ENCODE assay signal across 12 mouse cellular contexts in the genomic region with DNA sequence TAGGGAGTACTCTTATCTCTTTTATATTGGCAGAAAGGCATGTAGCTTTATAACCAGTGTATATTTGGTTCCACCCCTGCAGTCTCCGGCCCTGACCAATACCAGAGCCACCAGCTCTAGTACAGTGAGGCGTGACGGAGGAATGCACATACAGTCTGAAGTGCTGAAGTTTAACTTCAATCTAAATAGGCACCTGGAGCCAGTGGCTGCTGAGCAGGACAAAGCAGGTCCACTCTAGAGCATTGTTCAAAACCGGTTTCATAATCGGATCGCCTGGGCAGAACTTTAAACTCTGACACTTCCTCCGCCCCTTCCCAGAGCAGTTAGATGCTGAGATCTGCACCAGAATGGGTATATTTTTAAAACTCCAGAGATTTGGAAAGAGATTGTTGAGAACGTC. TPM values are rescaled to one million over a fixed set of nuclear protein-coding genes. Genes with fewer than 3 reads are reported as not detected.
DNase-seq lines count a peak whose midpoint lies in the region; ATAC-seq and TF ChIP-seq lines count a peak whose summit lies in the region.
"Had no signal": no experiment of that assay in that cellular context is flagged by ENCODE, and none has a peak within 500 bp of the region (broad histone marks: within the 10 kb centered on the region; RNA-seq: fewer than 3 reads in every experiment).

No protein-coding gene starts in this region.

- H3K9ac ChIP-seq in intestine, embryonic 15.5 days, result no peak overlapping the region
- no peak overlapping the region for H3K9ac ChIP-seq in kidney, embryonic 15.5 days
- H3K9ac ChIP-seq in liver, embryonic 14.5 days (replicated peaks), result no peak overlapping the region; the same call in 1 of the 2 replicates
- H3K9ac ChIP-seq: lung, embryonic 15.5 days had no signal

- H3K27ac ChIP-seq in layer of hippocampus, adult 2 months, result peak overlapping the region; percentile 29; the same call in 1 of the 2 replicates
- H3K27ac ChIP-seq in intestine, embryonic 15.5 days, result 0 out of 2 replicates have a peak overlapping the region, but pooled peaks have one; percentile 13
- H3K27ac ChIP-seq in kidney, embryonic 15.5 days, result peak overlapping the region; percentile 73
- H3K27ac ChIP-seq in liver, embryonic 14.5 days, result no peak overlapping the region
- H3K27ac ChIP-seq: heart, adult 2 months; lung, embryonic 15.5 days had no signal

- TF ChIP-seq CTCF in layer of hippocampus, adult 2 months (conservative IDR thresholded peaks at IDR 0.05), result no peak
- TF ChIP-seq CTCF in liver, embryonic 14.5 days (IDR thresholded peaks at IDR 0.05; ENCODE audit: low read depth), result no peak

- H3K4me3 ChIP-seq in layer of hippocampus, adult 2 months, result peak overlapping the region; percentile 85
- no peak overlapping the region for H3K4me3 ChIP-seq in intestine, embryonic 15.5 days (replicated peaks)
- no peak overlapping the region for H3K4me3 ChIP-seq in kidney, embryonic 15.5 days (replicated peaks)
- no peak overlapping the region for H3K4me3 ChIP-seq in liver, embryonic 14.5 days (ENCODE audit: insufficient read depth in 1 of 2, low read depth in 2 of 2, low read length in 2 of 2)
- H3K4me3 ChIP-seq: heart, adult 2 months; lung, embryonic 15.5 days had no signal

- H3K4me2 ChIP-seq in intestine, embryonic 15.5 days (replicated peaks), result peak overlapping the region; percentile 44; the same call in 1 of the 2 replicates
- H3K4me2 ChIP-seq in kidney, embryonic 15.5 days, result peak overlapping the region; percentile 41
- peak overlapping the region; percentile 85 for H3K4me2 ChIP-seq in liver, embryonic 14.5 days (ENCODE audit: low read depth)
- H3K4me2 ChIP-seq: lung, embryonic 15.5 days had no signal

- ATAC-seq in intestine, embryonic 15.5 days, result peak; percentile 21; the same call in 1 of the 2 replicates
- peak; percentile 27; the same call in 1 of the 2 replicates for ATAC-seq in kidney, embryonic 15.5 days (replicated peaks; ENCODE audit: low FRiP score)
- ATAC-seq in liver, embryonic 14.5 days (ENCODE audit: insufficient read depth), result no peak

- no peak for TF ChIP-seq EP300 in liver, embryonic 14.5 days (IDR thresholded peaks at IDR 0.05; ENCODE audit: low read depth)

- WGBS in intestine, embryonic 15.5 days, result 68% methylated on average over 8 of the region's 8 CpGs
- WGBS in kidney, embryonic 15.5 days, result 70% methylated on average over 8 of the region's 8 CpGs
- 74% methylated on average over 8 of the region's 8 CpGs for WGBS in liver, embryonic 14.5 days (ENCODE audit: insufficient replicate concordance)

- H3K4me1 ChIP-seq in intestine, embryonic 15.5 days (replicated peaks), result peaks cover 7% of the 10 kb centered on the region; the same call in 1 of the 2 replicates
- peaks cover 24% of the 10 kb centered on the region for H3K4me1 ChIP-seq in kidney, embryonic 15.5 days
- peaks cover 28 to 57% of the 10 kb centered on the region in 2 experiments for H3K4me1 ChIP-seq in liver, embryonic 14.5 days (replicated peaks; ENCODE audit: control insufficient read depth in 2 of 2, insufficient read depth in 2 of 2, low read length in 1 of 2)

- H3K9me3 ChIP-seq in intestine, embryonic 15.5 days, result no peaks in the 10 kb centered on the region
- no peaks in the 10 kb centered on the region for H3K9me3 ChIP-seq in kidney, embryonic 15.5 days (replicated peaks)
- H3K9me3 ChIP-seq in liver, embryonic 14.5 days (ENCODE audit: control insufficient read depth, low read length), result no peaks in the 10 kb centered on the region
- H3K9me3 ChIP-seq: lung, embryonic 15.5 days had no signal

- DNase-seq in layer of hippocampus, adult 2 months (ENCODE audit: low spot score in 2 of 2), result no peak
- DNase-seq in layer of hippocampus, postnatal 10 days (ENCODE audit: low spot score in 2 of 2), result no peak
- no peak for DNase-seq in liver, embryonic 14.5 days (ENCODE audit: low read depth in 3 of 3, low spot score in 3 of 3)
- no peak for DNase-seq in urinary bladder, postnatal 36 days (ENCODE audit: low spot score in 2 of 2)
- DNase-seq in T-cell, adult 2 months (ENCODE audit: low spot score), result no peak
- no peak for DNase-seq in spleen, postnatal 4 days (ENCODE audit: low spot score in 2 of 2)
- DNase-seq: heart, adult 2 months; heart, postnatal 4 days had no signal

- no peaks in the 10 kb centered on the region for H3K27me3 ChIP-seq in intestine, embryonic 15.5 days (replicated peaks)
- H3K27me3 ChIP-seq in kidney, embryonic 15.5 days, result no peaks in the 10 kb centered on the region
- H3K27me3 ChIP-seq in liver, embryonic 14.5 days (ENCODE audit: control insufficient read depth, insufficient read depth, low read length), result no peaks in the 10 kb centered on the region

- no peaks in the 10 kb centered on the region for H3K36me3 ChIP-seq in intestine, embryonic 15.5 days
- no peaks in the 10 kb centered on the region for H3K36me3 ChIP-seq in kidney, embryonic 15.5 days
- no peaks in the 10 kb centered on the region for H3K36me3 ChIP-seq in liver, embryonic 14.5 days (replicated peaks; ENCODE audit: control insufficient read depth, insufficient read depth, low read depth)
- H3K36me3 ChIP-seq: lung, embryonic 15.5 days had no signal

RNA-seq across cellular contexts. Expression of a gene that starts 3.1 kb away (rescaled TPM):
- total RNA-seq in layer of hippocampus, adult 2 months (2021), result 10 to 100 TPM; 37.7 to 38.9 TPM
- total RNA-seq in layer of hippocampus, postnatal 10 days (2021), result 10 to 100 TPM; 39.7 to 39.9 TPM
- polyA plus RNA-seq in intestine, embryonic 15.5 days (2015; fragmentation: Nextera tagmentation; extraction: Ambion mirVana), result 52.1 and 57.2 TPM in 2 replicates
- polyA plus RNA-seq in kidney, embryonic 15.5 days (2015; fragmentation: Nextera tagmentation; extraction: Ambion mirVana), result 16.5 and 18.5 TPM in 2 replicates
- 7.1 and 7.4 TPM in 2 replicates for polyA plus RNA-seq in liver, embryonic 14.5 days (2012; rRNA removed)
- polyA plus RNA-seq in liver, embryonic 14.5 days (2014; fragmentation: Nextera tagmentation; extraction: Ambion mirVana), result 18.5 and 22.3 TPM in 2 replicates
- total RNA-seq: monocyte, adult 5-6 weeks had no signal

RNA-seq across cellular contexts. Expression of a gene that starts 38.6 kb away (rescaled TPM):
- total RNA-seq in layer of hippocampus, adult 2 months (2021), result 10 to 100 TPM; 91.0 to 94.3 TPM
- 10 to 100 TPM; 68.7 to 74.9 TPM for total RNA-seq in layer of hippocampus, postnatal 10 days (2021)
- polyA plus RNA-seq in intestine, embryonic 15.5 days (2015; fragmentation: Nextera tagmentation; extraction: Ambion mirVana), result 155 and 161 TPM in 2 replicates
- 193 and 202 TPM in 2 replicates for polyA plus RNA-seq in kidney, embryonic 15.5 days (2015; fragmentation: Nextera tagmentation; extraction: Ambion mirVana)
- polyA plus RNA-seq in liver, embryonic 14.5 days (2012; rRNA removed), result 22.6 and 36.5 TPM in 2 replicates
- polyA plus RNA-seq in liver, embryonic 14.5 days (2014; fragmentation: Nextera tagmentation; extraction: Ambion mirVana), result 65.4 and 70.5 TPM in 2 replicates

RNA-seq across cellular contexts. Expression of a gene that starts 53.3 kb away (rescaled TPM):
- 100 to 1,000 TPM; 209 to 219 TPM for total RNA-seq in layer of hippocampus, adult 2 months (2021)
- 100 to 1,000 TPM; 153 to 175 TPM for total RNA-seq in layer of hippocampus, postnatal 10 days (2021)
- 32.7 and 33.0 TPM in 2 replicates for polyA plus RNA-seq in intestine, embryonic 15.5 days (2015; fragmentation: Nextera tagmentation; extraction: Ambion mirVana)
- 16.4 and 17.2 TPM in 2 replicates for polyA plus RNA-seq in kidney, embryonic 15.5 days (2015; fragmentation: Nextera tagmentation; extraction: Ambion mirVana)
- 3.1 and 4.3 TPM in 2 replicates for polyA plus RNA-seq in liver, embryonic 14.5 days (2012; rRNA removed)
- 8.2 and 9.0 TPM in 2 replicates for polyA plus RNA-seq in liver, embryonic 14.5 days (2014; fragmentation: Nextera tagmentation; extraction: Ambion mirVana)
